Mouse (Mus musculus) midbrain, embryonic 13.5 days (tissue): Measurements from ENCODE around the gene Vmn2r95. TPM values are rescaled to one million over a fixed set of nuclear protein-coding genes. Genes with fewer than 3 reads are reported as not detected.
"Not testable (repeated sequence)": the region's sequence is repeated elsewhere in the genome, so short reads cannot be mapped to it uniquely, and the experiment has no call there.

Experiments used
- ATAC-seq: fragments of 200-750 bp; cut with Nextera tagmentation; 2 replicates; pipeline ENCODE4 v1.8.0; 2017; ENCODE audit warnings: mild to moderate bottlenecking, moderate TSS enrichment, moderate library complexity
- H3K27ac ChIP-seq: fragments of 300-500 bp; sonication (generic); 2 replicates; pipeline ENCODE4 v1.5.1; 2015; ENCODE audit warnings: inconsistent platforms, mild to moderate bottlenecking, moderate library complexity
- H3K27me3 ChIP-seq: fragments of 300-500 bp; sonication (generic); 2 replicates; pipeline ENCODE4 v1.6.1; 2015; ENCODE audit warnings: mild to moderate bottlenecking, inconsistent platforms
- H3K36me3 ChIP-seq: fragments of 300-500 bp; sonication (generic); 2 replicates; pipeline ENCODE4 v1.6.1; 2015; ENCODE audit warnings: mild to moderate bottlenecking, inconsistent platforms
- H3K4me1 ChIP-seq: fragments of 300-500 bp; sonication (generic); replicated peaks from 2 replicates; pipeline ENCODE4 v1.6.1; 2015; ENCODE audit warnings: inconsistent platforms
- H3K4me2 ChIP-seq: fragments of 300-500 bp; sonication (generic); replicated peaks from 2 replicates; pipeline ENCODE4 v1.6.1; 2015; ENCODE audit warnings: moderate library complexity, mild to moderate bottlenecking, inconsistent platforms
- H3K4me3 ChIP-seq: fragments of 300-500 bp; sonication (generic); replicated peaks from 2 replicates; pipeline ENCODE4 v1.5.1; 2015; ENCODE audit warnings: mild to moderate bottlenecking, inconsistent platforms
- H3K9ac ChIP-seq: fragments of 300-500 bp; sonication (generic); replicated peaks from 2 replicates; pipeline ENCODE4 v1.6.1; 2015; ENCODE audit warnings: mild to moderate bottlenecking, inconsistent platforms
- H3K9me3 ChIP-seq: fragments of 300-500 bp; sonication (generic); 2 replicates; pipeline ENCODE4 v1.6.1; 2016; ENCODE audit warnings: mild to moderate bottlenecking, inconsistent platforms
- WGBS: fragments of 180-500 bp; shearing (Covaris S2); methylation state at CpG from one replicate; pipeline ENCODE4 v1.1.7; 2015; 5-methylcytosine and 5-hydroxymethylcytosine counted together
- polyA plus RNA-seq: library from polyadenylated mRNA; unstranded; fragments of >200 nt; fragmentation: Nextera tagmentation; extraction: Ambion mirVana; gene quantifications from 2 replicates; pipeline ENCODE4 v1.2.1, GENCODE M21; 2015

The Vmn2r95 gene
- polyA plus RNA-seq, result not detected in 2 replicates

DNA sequence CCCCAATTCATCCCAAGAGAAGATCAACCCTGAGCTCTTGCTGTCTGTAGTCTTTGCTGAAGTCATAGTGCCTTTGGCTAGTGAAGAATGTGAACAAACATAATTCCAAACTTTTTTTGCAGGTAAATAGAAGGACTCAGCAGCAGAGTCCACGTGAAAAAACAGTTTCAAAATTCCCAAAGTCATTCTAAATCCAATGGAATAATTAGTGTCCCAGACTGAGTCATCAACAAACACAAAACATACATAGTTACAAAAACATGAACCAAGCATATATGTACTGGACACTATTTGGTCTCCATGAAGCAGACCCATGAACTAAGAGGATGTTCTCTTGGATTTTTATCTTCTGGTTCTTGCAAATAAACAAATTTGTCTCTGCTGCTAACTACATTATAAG is at the start of gene Vmn2r95:
Gene Vmn2r95, plus strand, starts transcription at position 301 of the 400 bp plus-strand sequence.
- 36% methylated on average over 1 of the region's 1 CpGs for WGBS
- no peak for ATAC-seq
- Histone ChIP-seq H3K9ac (no peak within 1 kb of the TSS), H3K4me3 (no peak within 1 kb of the TSS), H3K4me1 (no peaks in the 10 kb centered on the region), H3K9me3 (peaks cover 4% of the 10 kb centered on the region; the same call in 1 of the 2 replicates), H3K27ac (no peak within 1 kb of the TSS), H3K36me3 (no peaks in the 10 kb centered on the region), H3K27me3 (no peaks in the 10 kb centered on the region), H3K4me2 (no peak within 1 kb of the TSS)

DNA sequence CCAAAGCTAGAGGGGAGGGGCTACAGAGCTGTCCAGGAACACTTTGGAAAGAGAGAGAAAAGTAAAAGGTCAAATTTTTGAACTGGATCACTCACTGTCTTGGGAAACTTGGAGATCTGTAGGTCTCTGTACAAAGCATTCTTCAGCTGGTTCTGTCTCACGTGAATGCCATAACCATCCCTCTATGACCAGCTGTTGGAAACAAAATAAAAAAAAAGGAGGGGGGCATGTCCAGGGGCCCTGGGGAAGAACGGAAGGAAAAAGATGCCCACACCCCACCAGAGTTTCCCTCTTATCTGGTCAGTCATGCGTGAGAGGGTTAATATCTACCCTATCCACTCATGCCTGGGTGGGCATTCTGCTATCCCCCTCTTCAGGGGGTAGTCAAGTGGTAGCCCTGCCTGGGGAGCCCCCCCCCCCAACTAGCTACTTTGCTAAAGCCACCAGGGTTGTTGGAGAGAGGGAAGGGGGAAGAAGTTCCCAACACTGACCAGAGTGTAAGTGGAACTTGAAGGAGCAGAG is 31.8 kb downstream of the Vmn2r95 start:
- Histone ChIP-seq H3K9me3 (0 out of 2 replicates have a peak, but pooled peaks cover 9% of the 10 kb centered on the region), H3K27ac (no peak overlapping the region), H3K27me3 (no peaks in the 10 kb centered on the region), H3K4me2 (no peak overlapping the region), H3K36me3 (no peaks in the 10 kb centered on the region), H3K4me3 (no peak overlapping the region), H3K4me1 (no peaks in the 10 kb centered on the region), H3K9ac (no peak overlapping the region)
- WGBS, result 79% methylated on average over 3 of the region's 3 CpGs
- ATAC-seq, result no peak

DNA sequence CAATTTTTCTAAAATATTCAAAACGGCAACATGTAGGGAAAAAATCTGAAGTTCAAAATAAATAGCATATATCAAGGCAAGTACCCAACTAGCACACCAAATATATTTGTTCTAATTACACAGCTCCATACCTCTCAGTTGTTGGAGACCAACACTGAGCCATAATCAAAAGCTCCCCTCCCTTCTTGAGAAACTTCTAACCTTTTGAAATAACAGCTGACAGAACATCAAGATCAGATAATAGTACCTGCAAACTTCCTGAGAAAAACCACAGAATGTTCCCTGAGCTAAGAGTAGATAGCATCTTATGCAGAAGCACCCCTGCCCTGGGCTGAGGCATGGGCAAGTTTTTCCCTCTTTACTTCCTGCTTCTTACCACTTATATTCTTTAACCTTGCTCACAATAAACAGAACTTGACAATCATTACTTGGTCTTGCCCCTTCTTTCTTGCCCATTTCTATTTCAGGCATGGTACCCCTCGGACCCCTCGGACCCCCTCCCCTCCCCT is 34.3 kb downstream of the Vmn2r95 start:
- H3K36me3 ChIP-seq, ATAC-seq, H3K27ac ChIP-seq, H3K4me2 ChIP-seq, H3K4me1 ChIP-seq, H3K27me3 ChIP-seq, H3K4me3 ChIP-seq, H3K9ac ChIP-seq: not testable (repeated sequence)
- 0 out of 2 replicates have a peak, but pooled peaks cover 15% of the 10 kb centered on the region for H3K9me3 ChIP-seq
- 94% methylated on average over 3 of the region's 3 CpGs for WGBS

DNA sequence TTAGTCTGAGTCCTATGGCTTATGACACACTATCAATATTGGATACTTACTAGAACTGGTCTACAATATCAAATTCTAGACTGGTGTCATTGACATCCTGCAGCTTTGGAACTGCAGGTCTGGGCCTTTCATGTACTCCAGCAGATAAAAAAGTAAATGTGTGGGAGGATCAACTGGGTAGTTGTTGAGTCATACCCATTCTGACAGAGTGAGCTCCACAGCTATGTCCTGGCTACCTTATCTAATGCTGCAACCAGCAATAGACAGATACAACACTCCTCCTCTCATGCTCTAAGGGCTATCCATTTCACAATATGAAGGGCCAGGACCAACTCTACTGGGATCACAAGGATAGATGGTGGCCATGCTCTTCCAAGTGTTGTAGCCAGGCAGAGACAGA is 38.8 kb downstream of the Vmn2r95 start:
- no peak overlapping the region for H3K9ac ChIP-seq
- no peak overlapping the region for H3K27ac ChIP-seq
- ATAC-seq, result no peak
- H3K4me1 ChIP-seq, result no peaks in the 10 kb centered on the region
- H3K36me3 ChIP-seq, result no peaks in the 10 kb centered on the region
- H3K4me2 ChIP-seq, result no peak overlapping the region
- H3K9me3 ChIP-seq, result 0 out of 2 replicates have a peak, but pooled peaks cover 19% of the 10 kb centered on the region
- no peak overlapping the region for H3K4me3 ChIP-seq
- H3K27me3 ChIP-seq, result no peaks in the 10 kb centered on the region

DNA sequence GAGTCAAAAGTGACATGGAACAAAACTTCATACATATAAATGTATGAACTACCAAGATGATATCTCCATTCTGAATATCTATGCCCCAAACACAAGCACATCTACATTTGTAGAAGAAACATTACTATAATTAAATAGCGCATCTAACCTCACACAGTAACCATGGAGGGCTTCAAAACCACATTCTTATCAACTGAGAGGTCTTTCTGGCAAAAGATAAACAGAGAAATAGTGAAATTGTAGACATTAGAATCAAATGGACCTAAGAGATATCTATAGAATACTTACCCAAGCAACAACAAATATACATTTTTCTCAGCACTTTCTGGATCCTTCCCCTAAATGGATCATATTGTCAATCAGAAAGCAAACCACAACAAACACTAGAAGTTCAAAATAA is 56.0 kb downstream of the Vmn2r95 start:
- no peaks in the 10 kb centered on the region for H3K4me1 ChIP-seq
- H3K9me3 ChIP-seq, result peaks cover 3% of the 10 kb centered on the region; the same call in 1 of the 2 replicates
- no peak overlapping the region for H3K9ac ChIP-seq
- no peak overlapping the region for H3K4me2 ChIP-seq
- no peaks in the 10 kb centered on the region for H3K27me3 ChIP-seq
- H3K27ac ChIP-seq, result no peak overlapping the region
- 54% methylated on average over 1 of the region's 1 CpGs for WGBS
- no peaks in the 10 kb centered on the region for H3K36me3 ChIP-seq
- ATAC-seq, result no peak
- no peak overlapping the region for H3K4me3 ChIP-seq

Other genes starting within 250 kb of the Vmn2r95 start
- not detected in 2 replicates for gene Vmn2r94, start 146.3 kb upstream of the Vmn2r95 start, polyA plus RNA-seq
- not detected in 2 replicates for gene Vmn2r93, start 126.0 kb upstream of the Vmn2r95 start, polyA plus RNA-seq
- not detected in 2 replicates for gene Vmn2r96, start 149.1 kb downstream of the Vmn2r95 start, polyA plus RNA-seq